In the genomic region with DNA sequence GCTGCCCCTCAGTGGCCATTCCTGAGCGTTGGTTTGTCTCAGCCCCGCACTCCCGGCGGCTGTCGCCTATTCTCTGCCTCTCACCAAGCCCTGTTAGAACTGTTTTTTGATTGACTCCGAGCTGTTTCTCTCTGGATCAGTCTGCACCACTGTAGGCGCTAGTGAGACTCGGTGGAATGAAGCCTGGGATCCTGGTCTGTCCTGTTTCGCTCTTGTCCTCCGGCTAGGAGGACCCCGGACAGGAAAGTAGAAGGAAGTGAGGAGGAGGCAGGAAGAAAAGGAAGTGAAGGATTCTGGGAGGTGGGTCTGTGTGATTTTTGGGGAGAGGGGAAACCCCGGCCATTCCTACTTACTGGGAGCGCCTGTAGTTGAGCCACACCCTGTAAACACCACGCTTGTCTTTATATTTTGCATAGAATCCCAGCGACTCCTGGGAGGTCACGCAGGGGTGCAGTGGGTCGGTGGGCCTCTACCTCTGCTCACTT, we compare ENCODE assay signal across 8 mouse cellular contexts. TPM values are rescaled to one million over a fixed set of nuclear protein-coding genes. Genes with fewer than 3 reads are reported as not detected.
DNase-seq lines count a peak whose midpoint lies in the region; ATAC-seq and TF ChIP-seq lines count a peak whose summit lies in the region.

No protein-coding gene starts in this region.

- peaks cover 26% of the 10 kb centered on the region for H3K27me3 ChIP-seq in hindbrain, embryonic 12.5 days
- H3K27me3 ChIP-seq in midbrain, embryonic 15.5 days (replicated peaks) = peaks cover 21% of the 10 kb centered on the region

- peak overlapping the region; percentile 87 for H3K27ac ChIP-seq in gastrocnemius, adult 2 months
- H3K27ac ChIP-seq in embryonic fibroblast, embryonic 13.5 days (ENCODE audit: insufficient read depth, low read length) = peak overlapping the region; percentile 54
- H3K27ac ChIP-seq in hindbrain, embryonic 12.5 days = peak overlapping the region; percentile 70
- peak overlapping the region; percentile 67 for H3K27ac ChIP-seq in midbrain, embryonic 15.5 days

- TF ChIP-seq POLR2A in embryonic fibroblast, embryonic 13.5 days (IDR thresholded peaks at IDR 0.05; ENCODE audit: low read depth, low read length) = peak; percentile 85

- ATAC-seq in hindbrain, embryonic 12.5 days (ENCODE audit: low FRiP score) = peak; percentile 50; the same call in 1 of the 2 replicates
- ATAC-seq in midbrain, embryonic 15.5 days (replicated peaks) = peak; percentile 35

- peak; percentile 68 for DNase-seq in gastrocnemius, adult 2 months
- no peak for DNase-seq in gastrocnemius, adult 8-10 months (ENCODE audit: low spot score in 2 of 2)
- DNase-seq in adipocyte (ENCODE audit: low spot score) = peak; percentile 81
- peak; percentile 44 for DNase-seq in liver
- DNase-seq in left cerebral cortex, postnatal 36 days (ENCODE audit: low spot score in 2 of 2) = no peak

- under 1% methylated on average over 17 of the region's 17 CpGs for WGBS in hindbrain, embryonic 12.5 days
- under 1% methylated on average over 17 of the region's 17 CpGs for WGBS in midbrain, embryonic 15.5 days

- H3K9me3 ChIP-seq in hindbrain, embryonic 12.5 days (replicated peaks) = no peaks in the 10 kb centered on the region
- H3K9me3 ChIP-seq in midbrain, embryonic 15.5 days = no peaks in the 10 kb centered on the region

- peak overlapping the region; percentile 58 for H3K9ac ChIP-seq in hindbrain, embryonic 12.5 days
- 0 out of 2 replicates have a peak overlapping the region, but pooled peaks have one; percentile 29 for H3K9ac ChIP-seq in midbrain, embryonic 15.5 days

- intact Hi-C loops in gastrocnemius, adult 2 months (cut with DNase I) = loop anchor here (10.0 kb wide), 1 partner anchor 53 kb away; no protein-coding TSS in a partner anchor
- intact Hi-C loops in left cerebral cortex, postnatal 36 days (cut with DNase I) = loop anchor here (10.0 kb wide), 1 partner anchor 53 kb away; no protein-coding TSS in a partner anchor

- TF ChIP-seq CTCF in gastrocnemius, adult 2 months (IDR thresholded peaks at IDR 0.05) = peak; percentile 44
- no peak for TF ChIP-seq CTCF in embryonic fibroblast, embryonic 13.5 days (IDR thresholded peaks at IDR 0.05; ENCODE audit: borderline replicate concordance, insufficient read depth, low read length)

- H3K4me2 ChIP-seq in hindbrain, embryonic 12.5 days (replicated peaks) = peak overlapping the region; percentile 65
- peak overlapping the region; percentile 58 for H3K4me2 ChIP-seq in midbrain, embryonic 15.5 days

- peaks cover 20% of the 10 kb centered on the region for H3K36me3 ChIP-seq in hindbrain, embryonic 12.5 days
- peaks cover 11% of the 10 kb centered on the region; the same call in 1 of the 2 replicates for H3K36me3 ChIP-seq in midbrain, embryonic 15.5 days (replicated peaks)

- H3K4me1 ChIP-seq in embryonic fibroblast, embryonic 13.5 days (ENCODE audit: control insufficient read depth, insufficient read depth, low read length) = peaks cover 6% of the 10 kb centered on the region
- H3K4me1 ChIP-seq in hindbrain, embryonic 12.5 days = peaks cover 26% of the 10 kb centered on the region
- H3K4me1 ChIP-seq in midbrain, embryonic 15.5 days = peaks cover 32% of the 10 kb centered on the region

- peak overlapping the region; percentile 93 for H3K4me3 ChIP-seq in gastrocnemius, adult 2 months
- H3K4me3 ChIP-seq in embryonic fibroblast, embryonic 13.5 days (ENCODE audit: insufficient read depth, low read length) = peak overlapping the region; percentile 48
- peak overlapping the region; percentile 80 for H3K4me3 ChIP-seq in hindbrain, embryonic 12.5 days
- peak overlapping the region; percentile 99 for H3K4me3 ChIP-seq in midbrain, embryonic 15.5 days

RNA-seq across cellular contexts. Expression of a gene that starts 0.7 kb away (rescaled TPM):
- total RNA-seq in gastrocnemius, adult 2 months (2021) = 1 to 10 TPM; 4.7 to 6.4 TPM
- total RNA-seq in gastrocnemius, adult 8-10 months (2022) = 1 to 10 TPM; 5.0 to 5.7 (median 5.2) TPM
- polyA plus RNA-seq in embryonic fibroblast, embryonic 13.5 days (2011; ENCODE audit: insufficient read length, low read depth, missing spikeins) = 4.8 and 6.4 TPM in 2 replicates
- 48.1 and 50.5 TPM in 2 replicates for polyA plus RNA-seq in hindbrain, embryonic 12.5 days (2016; fragmentation: Nextera tagmentation; extraction: Ambion mirVana)
- polyA plus RNA-seq in midbrain, embryonic 15.5 days (2015; fragmentation: Nextera tagmentation; extraction: Ambion mirVana) = 55.4 and 55.5 TPM in 2 replicates
- 10 to 100 TPM in 1 of 2 experiments, 1 to 10 TPM in 1; 9.1 to 11.4 TPM for total RNA-seq in left cerebral cortex, postnatal 36 days (2021)

RNA-seq across cellular contexts. Expression of a gene that starts 10.6 kb away (rescaled TPM):
- total RNA-seq in gastrocnemius, adult 2 months (2021) = 10 to 100 TPM; 11.9 to 15.4 TPM
- 10 to 100 TPM; 11.4 to 13.1 (median 12.3) TPM for total RNA-seq in gastrocnemius, adult 8-10 months (2022)
- 21.1 and 23.6 TPM in 2 replicates for polyA plus RNA-seq in embryonic fibroblast, embryonic 13.5 days (2011; ENCODE audit: insufficient read length, low read depth, missing spikeins)
- polyA plus RNA-seq in hindbrain, embryonic 12.5 days (2016; fragmentation: Nextera tagmentation; extraction: Ambion mirVana) = 11.4 and 12.1 TPM in 2 replicates
- polyA plus RNA-seq in midbrain, embryonic 15.5 days (2015; fragmentation: Nextera tagmentation; extraction: Ambion mirVana) = 7.7 and 8.2 TPM in 2 replicates
- total RNA-seq in left cerebral cortex, postnatal 36 days (2021) = 10 to 100 TPM; 22.0 to 22.5 TPM

Comparison
In these comparisons a context has a peak if more than half of its experiments do, and no peak if none do; other contexts are left out.
1. DNase-seq: peak in gastrocnemius, adult 2 months (single experiment), adipocyte (single experiment) and liver (single experiment); none in gastrocnemius, adult 8-10 months (0 of 2) and left cerebral cortex, postnatal 36 days (0 of 2).
2. H3K4me3 ChIP-seq: peak in every context shown above with its lines; median percentile 99 in midbrain, embryonic 15.5 days; 93 in gastrocnemius, adult 2 months; 80 in hindbrain, embryonic 12.5 days; 48 in embryonic fibroblast, embryonic 13.5 days.
3. Peak in every context shown above with its lines, with median percentiles within 50 percentile points of each other: H3K27ac ChIP-seq.